Mouse (Mus musculus): Measurements from ENCODE around the gene Dpt.

DNA sequence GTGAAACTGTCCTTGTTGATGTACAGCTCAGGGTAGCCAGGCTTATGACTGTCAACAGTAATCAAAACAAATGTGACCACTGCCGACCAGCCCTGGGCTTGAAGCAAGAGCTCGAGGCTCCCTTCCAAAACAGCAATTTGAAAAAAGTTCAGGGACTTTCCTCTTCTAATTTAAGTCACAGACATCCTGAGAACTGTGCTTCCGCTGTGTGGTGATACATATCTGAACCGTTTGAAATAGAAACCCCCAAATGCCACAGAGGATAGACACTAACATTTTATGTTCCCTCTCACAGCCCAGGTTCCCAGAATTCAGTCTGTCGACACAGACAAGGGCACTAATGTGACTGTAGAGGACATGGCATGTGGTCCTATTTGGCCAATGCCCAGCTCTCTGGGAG, 18.9 kb downstream of the Dpt start:
- TF ChIP-seq CTCF (IDR thresholded peaks at IDR 0.05; ENCODE audit: borderline replicate concordance, extremely low read depth, insufficient read depth, insufficient read length) (no peak), POLR2A (IDR thresholded peaks at IDR 0.05; ENCODE audit: borderline replicate concordance, extremely low read depth, insufficient read depth, insufficient read length, poor library complexity, severe bottlenecking) (no peak)

All from brain, embryonic 14.5 days (tissue).